In genomic region chr6:112379054-112379453, GRCm38 (mm10) we compare ENCODE assay signal across 11 mouse cellular contexts.
"Had no signal": no experiment of that assay in that cellular context is flagged by ENCODE, and none has a peak within 500 bp of the region (broad histone marks: within the 10 kb centered on the region; RNA-seq: fewer than 3 reads in every experiment).

No protein-coding gene starts in this region.

- ATAC-seq: midbrain, embryonic 15.5 days had no signal

- H3K4me3 ChIP-seq: limb, embryonic 13.5 days; midbrain, embryonic 15.5 days; neural tube, embryonic 13.5 days; stomach, embryonic 15.5 days had no signal

- H3K36me3 ChIP-seq: limb, embryonic 13.5 days; midbrain, embryonic 15.5 days; neural tube, embryonic 13.5 days; stomach, embryonic 15.5 days had no signal

- DNase-seq: kidney, adult 11 months; kidney, adult 9 months; left cerebral cortex, postnatal 4 days; right cerebral cortex, postnatal 14 days; thymus, postnatal 36 days had no signal

- H3K9me3 ChIP-seq: limb, embryonic 13.5 days; midbrain, embryonic 15.5 days; neural tube, embryonic 13.5 days; stomach, embryonic 15.5 days had no signal

- H3K27me3 ChIP-seq: limb, embryonic 13.5 days; midbrain, embryonic 15.5 days; neural tube, embryonic 13.5 days; stomach, embryonic 15.5 days had no signal

- H3K27ac ChIP-seq: kidney, postnatal 0 days; limb, embryonic 13.5 days; midbrain, embryonic 15.5 days; neural tube, embryonic 13.5 days; stomach, embryonic 15.5 days had no signal

- H3K4me1 ChIP-seq: stomach, embryonic 15.5 days had no signal

- H3K9ac ChIP-seq: limb, embryonic 13.5 days; midbrain, embryonic 15.5 days; neural tube, embryonic 13.5 days; stomach, embryonic 15.5 days had no signal

- H3K4me2 ChIP-seq: limb, embryonic 13.5 days; liver, embryonic 11.5 days; midbrain, embryonic 15.5 days; neural tube, embryonic 13.5 days; stomach, embryonic 15.5 days had no signal
